Mouse (Mus musculus) embryonic facial prominence, embryonic 15.5 days (tissue): ENCODE data around the gene Ift52. TPM values are rescaled to one million over a fixed set of nuclear protein-coding genes. Genes with fewer than 3 reads are reported as not detected.

Experiments used
- ATAC-seq: fragments of 200-750 bp; cut with Nextera tagmentation; 2 replicates; pipeline ENCODE4 v1.8.0; 2017; ENCODE audit warnings: low read depth, moderate TSS enrichment; ENCODE audit not compliant: insufficient number of reproducible peaks, low FRiP score, low TSS enrichment
- H3K27ac ChIP-seq: fragments of 300-500 bp; sonication (generic); replicated peaks from 2 replicates; pipeline ENCODE4 v1.5.1; 2015; ENCODE audit warnings: mild to moderate bottlenecking, inconsistent platforms
- H3K27me3 ChIP-seq: fragments of 300-500 bp; sonication (generic); 2 replicates; pipeline ENCODE4 v1.6.1; 2015; ENCODE audit warnings: inconsistent platforms
- H3K36me3 ChIP-seq: fragments of 300-500 bp; sonication (generic); 2 replicates; pipeline ENCODE4 v1.6.1; 2015; ENCODE audit warnings: mild to moderate bottlenecking, inconsistent platforms
- H3K4me1 ChIP-seq: fragments of 300-500 bp; sonication (generic); 2 replicates; pipeline ENCODE4 v1.6.1; 2015; ENCODE audit warnings: inconsistent platforms
- H3K4me2 ChIP-seq: fragments of 300-500 bp; sonication (generic); replicated peaks from 2 replicates; pipeline ENCODE4 v1.6.1; 2015; ENCODE audit warnings: mild to moderate bottlenecking, inconsistent platforms
- H3K4me3 ChIP-seq: fragments of 300-500 bp; sonication (generic); replicated peaks from 2 replicates; pipeline ENCODE4 v1.5.1; 2015; ENCODE audit warnings: mild to moderate bottlenecking, inconsistent platforms
- H3K9ac ChIP-seq: fragments of 300-500 bp; sonication (generic); 2 replicates; pipeline ENCODE4 v1.6.1; 2015; ENCODE audit warnings: inconsistent platforms
- H3K9me3 ChIP-seq: fragments of 300-500 bp; sonication (generic); replicated peaks from 2 replicates; pipeline ENCODE4 v1.6.1; 2016; ENCODE audit warnings: inconsistent platforms
- WGBS: fragments of 180-500 bp; shearing (Covaris S2); methylation state at CpG from one replicate; pipeline ENCODE4 v1.1.7; 2015; 5-methylcytosine and 5-hydroxymethylcytosine counted together
- polyA plus RNA-seq: library from polyadenylated mRNA; unstranded; fragments of >200 nt; fragmentation: Nextera tagmentation; extraction: Ambion mirVana; gene quantifications from 2 replicates; pipeline ENCODE4 v1.2.1, GENCODE M21; 2015

Ift52 gene
- polyA plus RNA-seq, 1 experiment from 2014 or later = 51.7 TPM

- Histone ChIP-seq H3K36me3 (peaks cover 83% of the 10 kb centered on the region), H3K4me1 (no peaks in the 10 kb centered on the region), H3K4me2 (no peak overlapping the region), H3K27me3 (no peaks in the 10 kb centered on the region), H3K9me3 (no peaks in the 10 kb centered on the region), H3K27ac (no peak overlapping the region), H3K4me3 (no peak overlapping the region), H3K9ac (no peak overlapping the region)
- 85% methylated on average over 2 of the region's 2 CpGs for WGBS
- ATAC-seq = no peak
Measured at GRCm38 (mm10) chr2:163031757-163032156, 14.6 kb downstream of the Ift52 start.

- H3K27ac ChIP-seq = no peak overlapping the region
- H3K9ac ChIP-seq = no peak overlapping the region
- no peak overlapping the region for H3K4me3 ChIP-seq
- no peaks in the 10 kb centered on the region for H3K9me3 ChIP-seq
- ATAC-seq = no peak
- peaks cover 83% of the 10 kb centered on the region for H3K36me3 ChIP-seq
- 29% methylated on average over 4 of the region's 4 CpGs for WGBS
- H3K27me3 ChIP-seq = no peaks in the 10 kb centered on the region
- H3K4me1 ChIP-seq = no peaks in the 10 kb centered on the region
- H3K4me2 ChIP-seq = no peak overlapping the region
Measured at GRCm38 (mm10) chr2:163032622-163033021, 15.5 kb downstream of the Ift52 start.

- no peak for ATAC-seq
- Histone ChIP-seq H3K4me3 (no peak overlapping the region), H3K9ac (no peak overlapping the region), H3K9me3 (no peaks in the 10 kb centered on the region), H3K27ac (no peak overlapping the region), H3K4me1 (no peaks in the 10 kb centered on the region), H3K36me3 (peaks cover 86% of the 10 kb centered on the region), H3K4me2 (no peak overlapping the region), H3K27me3 (no peaks in the 10 kb centered on the region)
- WGBS = 80% methylated on average over 7 of the region's 7 CpGs
Measured at GRCm38 (mm10) chr2:163039940-163040339, 22.8 kb downstream of the Ift52 start.

- H3K36me3 ChIP-seq = peaks cover 38% of the 10 kb centered on the region
- no peaks in the 10 kb centered on the region for H3K27me3 ChIP-seq
- no peak overlapping the region for H3K9ac ChIP-seq
- ATAC-seq = no peak
- H3K27ac ChIP-seq = no peak overlapping the region
- WGBS = 3% methylated on average over 10 of the region's 10 CpGs
- peak overlapping the region; percentile 29 for H3K4me3 ChIP-seq
- H3K4me2 ChIP-seq = peak overlapping the region; percentile 58
- H3K4me1 ChIP-seq = 0 out of 2 replicates have a peak, but pooled peaks cover 5% of the 10 kb centered on the region
- no peaks in the 10 kb centered on the region for H3K9me3 ChIP-seq
Measured at GRCm38 (mm10) chr2:163048125-163048524, 31.0 kb downstream of the Ift52 start.

- H3K9ac ChIP-seq = no peak overlapping the region
- peaks cover 12% of the 10 kb centered on the region; the same call in 1 of the 2 replicates for H3K4me1 ChIP-seq
- no peak overlapping the region for H3K27ac ChIP-seq
- no peak overlapping the region for H3K4me3 ChIP-seq
- WGBS = 93% methylated on average over 2 of the region's 2 CpGs
- H3K4me2 ChIP-seq = no peak overlapping the region
- no peaks in the 10 kb centered on the region for H3K9me3 ChIP-seq
- no peak for ATAC-seq
- peaks cover 30% of the 10 kb centered on the region for H3K36me3 ChIP-seq
- no peaks in the 10 kb centered on the region for H3K27me3 ChIP-seq
Measured at GRCm38 (mm10) chr2:163049116-163049515, 32.0 kb downstream of the Ift52 start.

- Histone ChIP-seq H3K9me3 (no peaks in the 10 kb centered on the region), H3K36me3 (peaks cover 9% of the 10 kb centered on the region), H3K4me3 (no peak overlapping the region), H3K9ac (no peak overlapping the region), H3K4me2 (no peak overlapping the region), H3K27ac (no peak overlapping the region), H3K4me1 (peaks cover 23% of the 10 kb centered on the region), H3K27me3 (no peaks in the 10 kb centered on the region)
- 76% methylated on average over 1 of the region's 1 CpGs for WGBS
- ATAC-seq = no peak
Measured at GRCm38 (mm10) chr2:163051691-163052090, 34.5 kb downstream of the Ift52 start.

- H3K27me3 ChIP-seq = no peaks in the 10 kb centered on the region
- no peaks in the 10 kb centered on the region for H3K9me3 ChIP-seq
- WGBS = 26% methylated on average over 4 of the region's 4 CpGs
- H3K36me3 ChIP-seq = peaks cover 5% of the 10 kb centered on the region
- H3K4me1 ChIP-seq = peaks cover 23% of the 10 kb centered on the region
- no peak overlapping the region for H3K9ac ChIP-seq
- no peak for ATAC-seq
- H3K27ac ChIP-seq = no peak overlapping the region
- no peak overlapping the region for H3K4me3 ChIP-seq
- H3K4me2 ChIP-seq = no peak overlapping the region
Measured at GRCm38 (mm10) chr2:163052101-163052500, 34.9 kb downstream of the Ift52 start.

- peaks cover 23% of the 10 kb centered on the region for H3K4me1 ChIP-seq
- H3K4me2 ChIP-seq = no peak overlapping the region
- no peaks in the 10 kb centered on the region for H3K27me3 ChIP-seq
- H3K9me3 ChIP-seq = no peaks in the 10 kb centered on the region
- ATAC-seq = no peak
- no peak overlapping the region for H3K27ac ChIP-seq
- no peak overlapping the region for H3K9ac ChIP-seq
- no peak overlapping the region for H3K4me3 ChIP-seq
- no peaks in the 10 kb centered on the region for H3K36me3 ChIP-seq
- 72% methylated on average over 4 of the region's 4 CpGs for WGBS
Measured at GRCm38 (mm10) chr2:163052826-163053225, 35.7 kb downstream of the Ift52 start.

GRCm38 (mm10) chr2:163054335-163054840, 37.2 kb downstream of the Ift52 start, which contains the start of gene Mybl2:
TSS of gene Mybl2 (plus strand) at chr2:163054687.
- peak within 1 kb of the TSS; percentile 73 for H3K4me3 ChIP-seq
- under 1% methylated on average over 48 of the region's 48 CpGs for WGBS
- H3K9me3 ChIP-seq = no peaks in the 10 kb centered on the region
- 0 out of 2 replicates have a peak within 1 kb of the TSS, but pooled peaks have one; percentile 8 for H3K27ac ChIP-seq
- peak; percentile 100 for ATAC-seq
- peaks cover 18% of the 10 kb centered on the region for H3K4me1 ChIP-seq
- peak within 1 kb of the TSS; percentile 99 for H3K4me2 ChIP-seq
- no peaks in the 10 kb centered on the region for H3K27me3 ChIP-seq
- H3K36me3 ChIP-seq = no peaks in the 10 kb centered on the region
- peak within 1 kb of the TSS; percentile 37; the same call in 1 of the 2 replicates for H3K9ac ChIP-seq

GRCm38 (mm10) chr2:163054891-163055494, 37.8 kb downstream of the Ift52 start:
- Histone ChIP-seq H3K9me3 (no peaks in the 10 kb centered on the region), H3K27me3 (no peaks in the 10 kb centered on the region), H3K9ac (peak overlapping the region; percentile 37; the same call in 1 of the 2 replicates), H3K27ac (no peak overlapping the region), H3K4me3 (peak overlapping the region; percentile 73), H3K4me1 (peaks cover 18% of the 10 kb centered on the region), H3K4me2 (peak overlapping the region; percentile 99), H3K36me3 (no peaks in the 10 kb centered on the region)
- ATAC-seq = no peak
- under 1% methylated on average over 38 of the region's 38 CpGs for WGBS

- Histone ChIP-seq H3K27me3 (no peaks in the 10 kb centered on the region), H3K9me3 (no peaks in the 10 kb centered on the region), H3K4me1 (peaks cover 18% of the 10 kb centered on the region), H3K9ac (no peak overlapping the region), H3K4me3 (peak overlapping the region; percentile 73), H3K36me3 (no peaks in the 10 kb centered on the region), H3K27ac (no peak overlapping the region), H3K4me2 (peak overlapping the region; percentile 99)
- WGBS = 23% methylated on average over 5 of the region's 5 CpGs
- ATAC-seq = no peak
Measured at GRCm38 (mm10) chr2:163055715-163056114, 38.6 kb downstream of the Ift52 start.

- H3K36me3 ChIP-seq = no peaks in the 10 kb centered on the region
Measured at GRCm38 (mm10) chr2:163056584-163056983, 39.4 kb downstream of the Ift52 start.

More at GRCm38 (mm10) chr2:163056584-163056983, 39.4 kb downstream of the Ift52 start:
- H3K9me3 ChIP-seq = no peaks in the 10 kb centered on the region
- H3K4me3 ChIP-seq = no peak overlapping the region
- no peak for ATAC-seq
- H3K4me1 ChIP-seq = peaks cover 18% of the 10 kb centered on the region
- H3K27me3 ChIP-seq = no peaks in the 10 kb centered on the region
- 84% methylated on average over 9 of the region's 9 CpGs for WGBS
- H3K4me2 ChIP-seq = no peak overlapping the region
- H3K27ac ChIP-seq = no peak overlapping the region
- no peak overlapping the region for H3K9ac ChIP-seq
